Mouse (Mus musculus) testis, adult 2 months (tissue): ENCODE data around the gene Efcab7. TPM values are rescaled to one million over a fixed set of nuclear protein-coding genes. Genes with fewer than 3 reads are reported as not detected.

Source experiments
- H3K27ac ChIP-seq: fragments of 200-500 bp; 2 replicates; pipeline ENCODE4 v1.5.1; 2012; ENCODE audit warnings: low read depth, low read length; ENCODE audit not compliant: control insufficient read depth, insufficient read depth
- H3K27me3 ChIP-seq: fragments of 200-500 bp; 2 replicates; pipeline ENCODE4 v1.6.1; 2012; ENCODE audit warnings: mild to moderate bottlenecking, low read length, moderate library complexity; ENCODE audit not compliant: control insufficient read depth, insufficient read depth
- H3K36me3 ChIP-seq: fragments of 200-500 bp; 2 replicates; pipeline ENCODE4 v1.6.1; 2012; ENCODE audit warnings: mild to moderate bottlenecking, low read length; ENCODE audit not compliant: control insufficient read depth, insufficient read depth
- H3K4me1 ChIP-seq: fragments of 200-500 bp; 2 replicates; pipeline ENCODE4 v1.6.1; 2012; ENCODE audit warnings: low read length; ENCODE audit not compliant: control insufficient read depth, insufficient read depth
- H3K4me3 ChIP-seq: fragments of 200-500 bp; 2 replicates; pipeline ENCODE4 v1.5.1; 2012; ENCODE audit warnings: low read depth, mild to moderate bottlenecking, low read length, moderate library complexity, mixed read lengths; ENCODE audit not compliant: control insufficient read depth
- CTCF ChIP-seq: fragments of 200-500 bp; IDR thresholded peaks from 2 replicates; pipeline ENCODE4 v1.5.1; 2012; ENCODE audit warnings: low read depth, mild to moderate bottlenecking, inconsistent platforms, low read length, moderate library complexity; ENCODE audit not compliant: control insufficient read depth, insufficient read depth, insufficient replicate concordance
- POLR2A ChIP-seq: fragments of 200-500 bp; IDR thresholded peaks from 2 replicates; pipeline ENCODE4 v1.6.1; 2012; ENCODE audit warnings: low read depth, mild to moderate bottlenecking, inconsistent platforms, low read length, moderate library complexity; ENCODE audit not compliant: control insufficient read depth
- polyA plus RNA-seq: library from polyadenylated mRNA; depleted of rRNA; stranded (reverse); fragments of >200 nt; gene quantifications from 2 replicates; pipeline ENCODE4 v1.2.3, GENCODE M21; 2012

The Efcab7 gene
- polyA plus RNA-seq, 1 experiment, result 20.1 TPM

- TF ChIP-seq CTCF (no peak), POLR2A (no peak)
- no peaks in the 10 kb centered on the region for H3K36me3 ChIP-seq
Observed at GRCm38 (mm10) chr4:99913894-99914451, 85.0 kb downstream of the Efcab7 start.

GRCm38 (mm10) chr4:99926380-99926779 is 97.4 kb downstream of the Efcab7 start:
- H3K4me3 ChIP-seq, result no peak overlapping the region

More at GRCm38 (mm10) chr4:99913894-99914451, 85.0 kb downstream of the Efcab7 start:
- Histone ChIP-seq H3K4me3 (no peak overlapping the region), H3K27me3 (no peaks in the 10 kb centered on the region), H3K4me1 (no peaks in the 10 kb centered on the region), H3K27ac (no peak overlapping the region)

GRCm38 (mm10) chr4:99928521-99928920 is 99.5 kb downstream of the Efcab7 start:
- no peak overlapping the region for H3K27ac ChIP-seq
- H3K36me3 ChIP-seq, result no peaks in the 10 kb centered on the region
- H3K27me3 ChIP-seq, result no peaks in the 10 kb centered on the region
- TF ChIP-seq CTCF, result no peak
- TF ChIP-seq POLR2A, result no peak
- H3K4me3 ChIP-seq, result no peak overlapping the region
- peaks cover 4% of the 10 kb centered on the region for H3K4me1 ChIP-seq

More at GRCm38 (mm10) chr4:99926380-99926779, 97.4 kb downstream of the Efcab7 start:
- Histone ChIP-seq H3K27ac (no peak overlapping the region), H3K27me3 (no peaks in the 10 kb centered on the region), H3K36me3 (no peaks in the 10 kb centered on the region), H3K4me1 (peaks cover 4% of the 10 kb centered on the region)
- no peak for TF ChIP-seq CTCF
- no peak for TF ChIP-seq POLR2A

- H3K4me1 ChIP-seq, result peaks cover 4% of the 10 kb centered on the region
- H3K27ac ChIP-seq, result peak within 1 kb of the TSS; percentile 46
- TF ChIP-seq POLR2A (no peak), CTCF (no peak)
Observed at GRCm38 (mm10) chr4:99929149-99929612, 100.2 kb downstream of the Efcab7 start, which contains the start of gene Pgm1. Pgm1 (plus strand) TSS chr4:99929414.

GRCm38 (mm10) chr4:99929613-99930517 is 100.9 kb downstream of the Efcab7 start, which contains the start of gene Itgb3bp:
Itgb3bp (minus strand) TSS chr4:99929813.
- no peaks in the 10 kb centered on the region for H3K36me3 ChIP-seq
- H3K27ac ChIP-seq, result peak within 1 kb of the TSS; percentile 46
- H3K4me3 ChIP-seq, result peak within 1 kb of the TSS; percentile 89
- no peaks in the 10 kb centered on the region for H3K27me3 ChIP-seq
- H3K4me1 ChIP-seq, result peaks cover 4% of the 10 kb centered on the region
- TF ChIP-seq POLR2A, result no peak
- no peak for TF ChIP-seq CTCF

More at GRCm38 (mm10) chr4:99929149-99929612, 100.2 kb downstream of the Efcab7 start, which contains the start of gene Pgm1:
- Histone ChIP-seq H3K36me3 (no peaks in the 10 kb centered on the region), H3K27me3 (no peaks in the 10 kb centered on the region), H3K4me3 (peak within 1 kb of the TSS; percentile 89)

- H3K4me1 ChIP-seq, result peaks cover 4% of the 10 kb centered on the region
- no peaks in the 10 kb centered on the region for H3K36me3 ChIP-seq
- H3K4me3 ChIP-seq, result no peak overlapping the region
- TF ChIP-seq CTCF, result no peak
- TF ChIP-seq POLR2A, result no peak
- no peak overlapping the region for H3K27ac ChIP-seq
- no peaks in the 10 kb centered on the region for H3K27me3 ChIP-seq
Observed at GRCm38 (mm10) chr4:99930518-99931239, 101.7 kb downstream of the Efcab7 start.
